ENCODE assay signal across 9 mouse cellular contexts in genomic region chr9:79617336-79617735, GRCm38 (mm10).
DNase-seq lines count a peak whose midpoint lies in the region; ATAC-seq and TF ChIP-seq lines count a peak whose summit lies in the region.
"Had no signal": no experiment of that assay in that cellular context is flagged by ENCODE, and none has a peak within 500 bp of the region (broad histone marks: within the 10 kb centered on the region; RNA-seq: fewer than 3 reads in every experiment).

No protein-coding gene starts in this region.

- no peak for TF ChIP-seq POLR2A in cerebellum, adult 2 months (IDR thresholded peaks at IDR 0.05; ENCODE audit: borderline replicate concordance, insufficient read depth, low read length)

- TF ChIP-seq CTCF in cerebellum, adult 2 months (IDR thresholded peaks at IDR 0.05; ENCODE audit: borderline replicate concordance, insufficient read depth, low read depth, low read length) = no peak

- peak overlapping the region; percentile 79 for H3K27ac ChIP-seq in heart, embryonic 13.5 days (replicated peaks)
- no peak overlapping the region for H3K27ac ChIP-seq in liver, embryonic 15.5 days (replicated peaks)
- H3K27ac ChIP-seq in cerebellum, adult 2 months (ENCODE audit: insufficient read depth, low read length) = no peak overlapping the region

- no peak overlapping the region for H3K4me2 ChIP-seq in heart, embryonic 13.5 days
- no peak overlapping the region for H3K4me2 ChIP-seq in liver, embryonic 15.5 days

- no peaks in the 10 kb centered on the region for H3K9me3 ChIP-seq in heart, embryonic 13.5 days
- H3K9me3 ChIP-seq in liver, embryonic 15.5 days (replicated peaks) = no peaks in the 10 kb centered on the region

- H3K27me3 ChIP-seq in heart, embryonic 13.5 days (replicated peaks) = no peaks in the 10 kb centered on the region
- no peaks in the 10 kb centered on the region for H3K27me3 ChIP-seq in liver, embryonic 15.5 days
- no peaks in the 10 kb centered on the region for H3K27me3 ChIP-seq in cerebellum, adult 2 months (ENCODE audit: control insufficient read depth, insufficient read depth, low read length)

- no peak overlapping the region for H3K9ac ChIP-seq in heart, embryonic 13.5 days
- no peak overlapping the region for H3K9ac ChIP-seq in liver, embryonic 15.5 days

- peak; percentile 93; the same call in 1 of the 2 replicates for ATAC-seq in heart, embryonic 13.5 days (ENCODE audit: extremely low read depth, insufficient number of reproducible peaks, low FRiP score, low TSS enrichment)
- ATAC-seq in liver, embryonic 15.5 days (ENCODE audit: insufficient read depth) = peak; percentile 51; the same call in 1 of the 2 replicates

- H3K4me1 ChIP-seq in heart, embryonic 13.5 days = peaks cover 30% of the 10 kb centered on the region
- no peaks in the 10 kb centered on the region for H3K4me1 ChIP-seq in liver, embryonic 15.5 days (replicated peaks)
- no peaks in the 10 kb centered on the region for H3K4me1 ChIP-seq in cerebellum, adult 2 months (ENCODE audit: control insufficient read depth, insufficient read depth, low read length)

- WGBS in heart, embryonic 13.5 days = 3% methylated on average over 3 of the region's 3 CpGs
- WGBS in liver, embryonic 15.5 days (ENCODE audit: insufficient replicate concordance) = 12% methylated on average over 3 of the region's 3 CpGs
- WGBS in cerebellum, adult 2 months = 38% methylated on average over 3 of the region's 3 CpGs

- intact Hi-C loops in left cerebral cortex, postnatal 36 days (cut with DNase I) = no loop called here

- H3K4me3 ChIP-seq in heart, embryonic 13.5 days = no peak overlapping the region
- H3K4me3 ChIP-seq in liver, embryonic 15.5 days (replicated peaks) = no peak overlapping the region
- H3K4me3 ChIP-seq in cerebellum, adult 2 months (replicated peaks; ENCODE audit: insufficient read depth, low read depth, low read length) = no peak overlapping the region
- H3K4me3 ChIP-seq: erythroblast, embryonic 14.5 days had no signal

- H3K36me3 ChIP-seq in heart, embryonic 13.5 days = peaks cover 9% of the 10 kb centered on the region; the same call in 1 of the 2 replicates
- no peaks in the 10 kb centered on the region for H3K36me3 ChIP-seq in liver, embryonic 15.5 days (replicated peaks)

- peak; percentile 12 to 17 for DNase-seq in adrenal gland, postnatal 36 days
- no peak for DNase-seq in adrenal gland, postnatal 25 days
- peak; percentile 82 for DNase-seq in ES-CJ7 (ENCODE audit: low read depth, low spot score)
- DNase-seq in cerebellum, adult 2 months = no peak
- no peak for DNase-seq in spleen, postnatal 14 days (ENCODE audit: low spot score in 2 of 2)
- no peak for DNase-seq in left cerebral cortex, postnatal 36 days (ENCODE audit: low spot score in 2 of 2)

Comparison
In these comparisons a context has a peak if more than half of its experiments do, and no peak if none do; other contexts are left out.
1. DNase-seq: peak in adrenal gland, postnatal 36 days (2 of 2) and ES-CJ7 (single experiment); none in adrenal gland, postnatal 25 days (single experiment), cerebellum, adult 2 months (0 of 2), spleen, postnatal 14 days (0 of 2) and left cerebral cortex, postnatal 36 days (0 of 2).